14 mouse cellular contexts compared by ENCODE assay signal in genomic region chr10:60792365-60792764, GRCm38 (mm10). TPM values are rescaled to one million over a fixed set of nuclear protein-coding genes. Genes with fewer than 3 reads are reported as not detected.
DNase-seq lines count a peak whose midpoint lies in the region; ATAC-seq lines count a peak whose summit lies in the region.
"Had no signal": no experiment of that assay in that cellular context is flagged by ENCODE, and none has a peak within 500 bp of the region (broad histone marks: within the 10 kb centered on the region; RNA-seq: fewer than 3 reads in every experiment).

No protein-coding gene starts in this region.

- H3K4me1 ChIP-seq in heart, embryonic 11.5 days (ENCODE audit: control insufficient read depth, insufficient read depth, low read length) = peaks cover 60% of the 10 kb centered on the region
- H3K4me1 ChIP-seq in kidney, embryonic 16.5 days (ENCODE audit: insufficient read depth, low read length) = peaks cover 52% of the 10 kb centered on the region
- peaks cover 26% of the 10 kb centered on the region for H3K4me1 ChIP-seq in neural tube, embryonic 12.5 days
- peaks cover 19% of the 10 kb centered on the region for H3K4me1 ChIP-seq in neural tube, embryonic 15.5 days

- peak overlapping the region; percentile 66; the same call in 1 of the 2 replicates for H3K9ac ChIP-seq in heart, embryonic 11.5 days (ENCODE audit: low read depth, low read length)
- H3K9ac ChIP-seq in kidney, embryonic 16.5 days (replicated peaks; ENCODE audit: low read length) = 0 out of 2 replicates have a peak overlapping the region, but pooled peaks have one; percentile 22
- no peak overlapping the region for H3K9ac ChIP-seq in neural tube, embryonic 12.5 days
- no peak overlapping the region for H3K9ac ChIP-seq in neural tube, embryonic 15.5 days (replicated peaks)

- no peak overlapping the region for H3K4me3 ChIP-seq in heart, embryonic 11.5 days (ENCODE audit: low read depth, low read length)
- no peak overlapping the region for H3K4me3 ChIP-seq in kidney, embryonic 16.5 days (ENCODE audit: low read length)
- H3K4me3 ChIP-seq in neural tube, embryonic 12.5 days = no peak overlapping the region
- H3K4me3 ChIP-seq in neural tube, embryonic 15.5 days (replicated peaks) = no peak overlapping the region
- H3K4me3 ChIP-seq: erythroblast, embryonic 14.5 days; megakaryocyte, embryonic 14.5 days had no signal

- H3K27ac ChIP-seq in heart, embryonic 11.5 days (ENCODE audit: low read depth, low read length) = peak overlapping the region; percentile 90
- peak overlapping the region; percentile 63 for H3K27ac ChIP-seq in kidney, embryonic 16.5 days (ENCODE audit: low read length)
- no peak overlapping the region for H3K27ac ChIP-seq in neural tube, embryonic 12.5 days
- H3K27ac ChIP-seq in neural tube, embryonic 15.5 days (replicated peaks) = no peak overlapping the region

- intact Hi-C loops in heart, postnatal 25 days (cut with DNase I) = no loop called here

- WGBS in heart, embryonic 11.5 days (ENCODE audit: insufficient replicate concordance) = 38% methylated on average over 10 of the region's 10 CpGs
- WGBS in kidney, embryonic 16.5 days = 21% methylated on average over 10 of the region's 10 CpGs
- 43% methylated on average over 10 of the region's 10 CpGs for WGBS in neural tube, embryonic 12.5 days
- WGBS in neural tube, embryonic 15.5 days = 49% methylated on average over 10 of the region's 10 CpGs

- no peak for DNase-seq in heart, postnatal 25 days (ENCODE audit: low spot score)
- DNase-seq in kidney, adult 11 months = no peak
- DNase-seq in spleen, adult 12 weeks (ENCODE audit: low spot score) = no peak
- DNase-seq: cerebellum, adult 11 months; liver; thymus, postnatal 25 days had no signal

- H3K36me3 ChIP-seq in heart, embryonic 11.5 days (ENCODE audit: control insufficient read depth, insufficient read depth, low read length) = no peaks in the 10 kb centered on the region
- no peaks in the 10 kb centered on the region; the same call in 1 of the 2 replicates for H3K36me3 ChIP-seq in kidney, embryonic 16.5 days (ENCODE audit: insufficient read depth, low read length)
- no peaks in the 10 kb centered on the region for H3K36me3 ChIP-seq in neural tube, embryonic 12.5 days
- H3K36me3 ChIP-seq in neural tube, embryonic 15.5 days = no peaks in the 10 kb centered on the region

- no peak for ATAC-seq in heart, embryonic 11.5 days (replicated peaks; ENCODE audit: insufficient number of reproducible peaks, low FRiP score, low TSS enrichment)
- ATAC-seq in kidney, embryonic 16.5 days (ENCODE audit: low FRiP score, low TSS enrichment) = peak; percentile 36; the same call in 1 of the 2 replicates
- no peak for ATAC-seq in neural tube, embryonic 12.5 days (ENCODE audit: low FRiP score, low read depth)
- ATAC-seq in neural tube, embryonic 15.5 days (ENCODE audit: low FRiP score) = no peak

- peak overlapping the region; percentile 49 for H3K4me2 ChIP-seq in heart, embryonic 11.5 days
- H3K4me2 ChIP-seq in kidney, embryonic 16.5 days (replicated peaks; ENCODE audit: low read depth, low read length) = peak overlapping the region; percentile 13; the same call in 1 of the 2 replicates
- H3K4me2 ChIP-seq in neural tube, embryonic 12.5 days (replicated peaks) = 0 out of 2 replicates have a peak overlapping the region, but pooled peaks have one; percentile 12
- H3K4me2 ChIP-seq in neural tube, embryonic 15.5 days = no peak overlapping the region

- no peaks in the 10 kb centered on the region for H3K9me3 ChIP-seq in heart, embryonic 11.5 days (replicated peaks; ENCODE audit: control insufficient read depth, low read length)
- no peaks in the 10 kb centered on the region for H3K9me3 ChIP-seq in kidney, embryonic 16.5 days (ENCODE audit: low read length)
- no peaks in the 10 kb centered on the region for H3K9me3 ChIP-seq in neural tube, embryonic 12.5 days
- no peaks in the 10 kb centered on the region for H3K9me3 ChIP-seq in neural tube, embryonic 15.5 days (replicated peaks)
- H3K9me3 ChIP-seq: megakaryocyte, embryonic 14.5 days had no signal

- H3K27me3 ChIP-seq in heart, embryonic 11.5 days (ENCODE audit: control insufficient read depth, insufficient read depth, low read length) = no peaks in the 10 kb centered on the region
- no peaks in the 10 kb centered on the region for H3K27me3 ChIP-seq in kidney, embryonic 16.5 days (ENCODE audit: insufficient read depth, low read length)
- H3K27me3 ChIP-seq in neural tube, embryonic 12.5 days (replicated peaks) = peaks cover 10% of the 10 kb centered on the region; the same call in 1 of the 2 replicates
- 0 out of 2 replicates have a peak, but pooled peaks cover 6% of the 10 kb centered on the region for H3K27me3 ChIP-seq in neural tube, embryonic 15.5 days (replicated peaks)

RNA-seq across cellular contexts. Expression of gene Unc5b, which starts 39.0 kb away (rescaled TPM):
- 15.0 and 15.6 TPM in 2 replicates for polyA plus RNA-seq in heart, embryonic 11.5 days (2014; fragmentation: Nextera tagmentation; extraction: Ambion mirVana)
- 10 to 100 TPM; 15.2 to 18.4 TPM for total RNA-seq in heart, postnatal 25 days (2021)
- 10.4 and 10.5 TPM in 2 replicates for polyA plus RNA-seq in kidney, embryonic 16.5 days (2015; fragmentation: Nextera tagmentation; extraction: Ambion mirVana)
- polyA plus RNA-seq in neural tube, embryonic 12.5 days (2016; fragmentation: Nextera tagmentation; extraction: Ambion mirVana) = 3.0 and 3.6 TPM in 2 replicates
- polyA plus RNA-seq in neural tube, embryonic 15.5 days (2015; fragmentation: Nextera tagmentation; extraction: Ambion mirVana) = 2.3 and 2.8 TPM in 2 replicates
- total RNA-seq: common myeloid progenitor, adult 5-6 weeks; MEL had no signal
- polyA plus RNA-seq: erythroblast, embryonic 14.5 days had no signal

RNA-seq across cellular contexts. Expression of gene Slc29a3, which starts 39.8 kb away (rescaled TPM):
- polyA plus RNA-seq in heart, embryonic 11.5 days (2014; fragmentation: Nextera tagmentation; extraction: Ambion mirVana) = 4.6 and 4.8 TPM in 2 replicates
- 1 to 10 TPM; 4.8 to 6.3 TPM for total RNA-seq in heart, postnatal 25 days (2021)
- 14.0 and 14.5 TPM in 2 replicates for polyA plus RNA-seq in kidney, embryonic 16.5 days (2015; fragmentation: Nextera tagmentation; extraction: Ambion mirVana)
- 12.9 and 13.6 TPM in 2 replicates for polyA plus RNA-seq in neural tube, embryonic 12.5 days (2016; fragmentation: Nextera tagmentation; extraction: Ambion mirVana)
- 12.6 and 13.2 TPM in 2 replicates for polyA plus RNA-seq in neural tube, embryonic 15.5 days (2015; fragmentation: Nextera tagmentation; extraction: Ambion mirVana)

Comparison
In these comparisons a context has a peak if more than half of its experiments do, and no peak if none do; other contexts are left out.
1. H3K27ac ChIP-seq: peak in heart, embryonic 11.5 days (single experiment) and kidney, embryonic 16.5 days (single experiment); none in neural tube, embryonic 12.5 days (single experiment) and neural tube, embryonic 15.5 days (single experiment).
2. H3K9ac ChIP-seq: peak in heart, embryonic 11.5 days (single experiment) and kidney, embryonic 16.5 days (single experiment); none in neural tube, embryonic 12.5 days (single experiment) and neural tube, embryonic 15.5 days (single experiment).